Mouse (Mus musculus) MEL (cell line): ENCODE data around the gene Fuk. TPM values are rescaled to one million over a fixed set of nuclear protein-coding genes. Genes with fewer than 3 reads are reported as not detected.
"Not testable (repeated sequence)": the region's sequence is repeated elsewhere in the genome, so short reads cannot be mapped to it uniquely, and the experiment has no call there.

Experiments
- DNase-seq: peaks from one replicate; pipeline ENCODE4 v3.0.0; 2011; ENCODE audit warnings: low read depth, low spot score
- H3K27ac ChIP-seq: 2 replicates; pipeline ENCODE4 v1.5.1; 2012; ENCODE audit warnings: low read depth, mild to moderate bottlenecking, control low read depth, low read length, moderate library complexity; ENCODE audit not compliant: control insufficient read depth
- H3K27me3 ChIP-seq, 2 experiments: fragments of 150-350 bp in 1 of 2; sonication (generic) in 1 of 2; 2 replicates each; pipeline ENCODE4 v1.6.1; 2012; ENCODE audit warnings: low read length in 2 of 2, mild to moderate bottlenecking in 2 of 2, improper control_type of control experiment in 1 of 2, moderate library complexity in 1 of 2; ENCODE audit not compliant: insufficient read depth in 2 of 2, control insufficient read depth in 1 of 2
- H3K36me3 ChIP-seq, 2 experiments: 2 replicates each; pipeline ENCODE4 v1.6.1; 2012 to 2014; ENCODE audit warnings: low read length in 2 of 2, improper control_type of control experiment in 1 of 2, inconsistent platforms in 1 of 2, mild to moderate bottlenecking in 1 of 2; ENCODE audit not compliant: insufficient read depth in 2 of 2, control insufficient read depth in 1 of 2
- H3K4me1 ChIP-seq, 2 experiments: fragments of 150-350 bp in 1 of 2; sonication (generic) in 1 of 2; 2 replicates each; pipeline ENCODE4 v1.6.1; 2012; ENCODE audit warnings: low read length in 2 of 2, improper control_type of control experiment in 1 of 2, mild to moderate bottlenecking in 1 of 2; ENCODE audit not compliant: insufficient read depth in 2 of 2, control insufficient read depth in 1 of 2
- H3K4me3 ChIP-seq, 2 experiments: fragments of 150-350 bp in 1 of 2; sonication (generic) in 1 of 2; 2 replicates each; pipeline ENCODE4 v1.5.1; 2012; ENCODE audit warnings: low read depth in 2 of 2, low read length in 2 of 2, mild to moderate bottlenecking in 2 of 2, moderate library complexity in 2 of 2, control low read depth in 1 of 2, improper control_type of control experiment in 1 of 2; ENCODE audit not compliant: control insufficient read depth in 1 of 2, insufficient read depth in 1 of 2
- H3K79me2 ChIP-seq: 2 replicates; pipeline ENCODE4 v1.6.1; 2012; ENCODE audit warnings: mild to moderate bottlenecking, low read length, moderate library complexity; ENCODE audit not compliant: control insufficient read depth, poor library complexity, insufficient read depth
- H3K9ac ChIP-seq: 2 replicates; pipeline ENCODE4 v1.6.1; 2012; ENCODE audit warnings: low read depth, mild to moderate bottlenecking, control low read depth, low read length, moderate library complexity; ENCODE audit not compliant: control insufficient read depth, poor library complexity, severe bottlenecking
- H3K9me3 ChIP-seq: fragments of 150-350 bp; sonication (generic); replicated peaks from 2 replicates; pipeline ENCODE4 v1.6.1; 2012; ENCODE audit warnings: mild to moderate bottlenecking, low read length, improper control_type of control experiment, moderate library complexity; ENCODE audit not compliant: insufficient read depth
- CHD1 ChIP-seq: IDR thresholded peaks from 2 replicates; pipeline ENCODE4 v1.6.1; 2012; ENCODE audit warnings: low read depth, mild to moderate bottlenecking, inconsistent platforms, low read length, improper control_type of control experiment
- CTCF ChIP-seq, 3 experiments: IDR thresholded peaks in 2 of 3; conservative IDR thresholded peaks in 1 of 3; 2 replicates each; pipeline ENCODE4 v1.5.1; 2011 to 2012; ENCODE audit warnings: low read length in 3 of 3, low read depth in 2 of 3, mild to moderate bottlenecking in 2 of 3, improper control_type of control experiment in 1 of 3, inconsistent platforms in 1 of 3, mixed read lengths in 1 of 3, moderate library complexity in 1 of 3; ENCODE audit not compliant: control insufficient read depth in 1 of 3, insufficient read depth in 1 of 3, poor library complexity in 1 of 3, severe bottlenecking in 1 of 3
- JUND ChIP-seq: IDR thresholded peaks from 2 replicates; pipeline ENCODE4 v1.6.1; 2011; ENCODE audit warnings: low read depth, mild to moderate bottlenecking, improper control_type of control experiment, low read length
- MAFK ChIP-seq: IDR thresholded peaks from 2 replicates; pipeline ENCODE4 v1.6.1; 2011; ENCODE audit warnings: low read depth, mild to moderate bottlenecking, low read length, improper control_type of control experiment, borderline replicate concordance
- MEF2A ChIP-seq: IDR thresholded peaks from 2 replicates; pipeline ENCODE4 v1.6.1; 2014; ENCODE audit warnings: low read depth, mild to moderate bottlenecking, inconsistent platforms, low read length, improper control_type of control experiment; ENCODE audit not compliant: poor library complexity, insufficient replicate concordance, severe bottlenecking; ENCODE audit errors: extremely low read depth
- NRF1 ChIP-seq: IDR thresholded peaks from 2 replicates; pipeline ENCODE4 v1.6.1; 2014; ENCODE audit warnings: low read depth, mild to moderate bottlenecking, inconsistent platforms, low read length, improper control_type of control experiment, moderate library complexity; ENCODE audit not compliant: poor library complexity, insufficient read depth, severe bottlenecking
- RAD21 ChIP-seq: IDR thresholded peaks from 2 replicates; pipeline ENCODE4 v1.6.1; 2011; ENCODE audit warnings: mild to moderate bottlenecking, low read depth, low read length, improper control_type of control experiment
- RCOR1 ChIP-seq: IDR thresholded peaks from 2 replicates; pipeline ENCODE4 v1.6.1; 2012; ENCODE audit warnings: low read depth, mild to moderate bottlenecking, inconsistent platforms, low read length, improper control_type of control experiment
- SIN3A ChIP-seq: IDR thresholded peaks from 2 replicates; pipeline ENCODE4 v1.6.1; 2012; ENCODE audit warnings: low read length, improper control_type of control experiment, inconsistent platforms
- ZNF384 ChIP-seq: IDR thresholded peaks from 2 replicates; pipeline ENCODE4 v1.6.1; 2012; ENCODE audit warnings: low read depth, mild to moderate bottlenecking, inconsistent platforms, low read length, improper control_type of control experiment
- polyA plus RNA-seq, 2 experiments: library from polyadenylated mRNA; stranded (reverse) in 1 of 2; unstranded in 1 of 2; fragments of >175 nt in 1 of 2; fragments of >200 nt in 1 of 2; gene quantifications; 2 replicates each; pipeline versions ENCODE4 v1.2.1 to v1.2.4; 2012; ENCODE audit warnings: low replicate concordance in 2 of 2, low read depth in 1 of 2; ENCODE audit not compliant: insufficient read length in 2 of 2, insufficient read depth in 1 of 2, missing spikeins in 1 of 2
- total RNA-seq: library from RNA; depleted of rRNA; stranded (reverse); fragments of 300-350 nt; gene quantifications from 2 replicates; pipeline ENCODE4 v1.2.3, GENCODE M21; 2012

Gene Fuk
- total and polyA plus RNA-seq, 3 experiments = 9.1 to 10.6 TPM; not detected in 1

DNA sequence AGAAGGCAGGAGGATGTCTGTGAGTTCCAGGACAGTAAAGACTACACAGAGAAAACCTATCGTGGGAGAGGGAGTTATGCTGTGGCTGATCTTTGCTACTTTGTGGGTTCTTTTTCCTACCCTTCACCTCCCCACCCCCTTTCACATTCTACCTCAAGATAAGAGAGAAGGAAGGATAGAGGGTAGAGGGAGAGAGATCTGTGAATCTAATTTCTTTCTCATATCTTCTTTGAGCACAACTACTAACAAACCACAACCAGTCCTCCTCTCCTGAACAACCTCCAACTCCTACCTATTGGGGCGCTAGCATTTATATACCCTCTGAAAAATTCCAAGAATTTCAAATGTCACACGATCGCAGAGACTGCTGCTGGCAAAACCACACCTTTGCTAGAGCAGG lies 24.4 kb downstream of the Fuk start (continued):
- no peak for TF ChIP-seq ZNF384

DNA sequence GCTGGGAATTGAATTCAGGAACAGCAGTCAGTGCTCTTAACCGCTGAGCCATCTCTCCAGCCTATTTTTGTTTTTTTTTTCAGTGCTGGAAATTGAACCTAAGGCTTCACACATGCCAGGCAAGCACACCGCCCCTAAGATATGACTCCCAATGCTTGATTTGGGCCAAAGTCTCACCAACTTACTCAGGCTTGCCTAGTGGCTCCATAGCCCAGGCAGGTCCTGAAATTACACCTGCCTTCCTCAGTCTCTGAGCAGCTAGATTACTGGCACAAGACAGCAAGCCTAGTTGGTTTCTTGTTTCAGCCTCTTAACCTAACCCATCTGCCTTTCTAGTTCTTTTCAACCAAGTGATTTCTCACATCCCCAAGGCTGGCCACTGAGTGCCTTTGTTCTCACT lies 31.8 kb downstream of the Fuk start:
- H3K79me2 ChIP-seq = no peaks in the 10 kb centered on the region
- peaks cover 5 to 15% of the 10 kb centered on the region in 2 experiments for H3K36me3 ChIP-seq
- H3K27me3 ChIP-seq = no peaks in the 10 kb centered on the region
- H3K4me1 ChIP-seq = peaks cover 2 to 3% of the 10 kb centered on the region in 2 experiments; a peak in 1 of 4 replicates
- no peak overlapping the region for H3K9ac ChIP-seq
- no peak for TF ChIP-seq NRF1
- no peak for TF ChIP-seq CTCF (IDR thresholded peaks at IDR 0.05 in 2 of 3, conservative IDR thresholded peaks at IDR 0.05 in 1 of 3; ENCODE audit: control insufficient read depth in 1 of 3, insufficient read depth in 1 of 3, low read depth in 2 of 3, low read length in 3 of 3, poor library complexity in 1 of 3, severe bottlenecking in 1 of 3)
- no peak for TF ChIP-seq SIN3A
- no peak for TF ChIP-seq RCOR1
- TF ChIP-seq RAD21 = no peak
- no peak for TF ChIP-seq MAFK
- no peak for TF ChIP-seq CHD1
- no peak for TF ChIP-seq MEF2A
- TF ChIP-seq JUND = no peak
- no peak overlapping the region for H3K27ac ChIP-seq
- H3K4me3 ChIP-seq = no peak overlapping the region
- no peaks in the 10 kb centered on the region for H3K9me3 ChIP-seq
- no peak for DNase-seq

DNA sequence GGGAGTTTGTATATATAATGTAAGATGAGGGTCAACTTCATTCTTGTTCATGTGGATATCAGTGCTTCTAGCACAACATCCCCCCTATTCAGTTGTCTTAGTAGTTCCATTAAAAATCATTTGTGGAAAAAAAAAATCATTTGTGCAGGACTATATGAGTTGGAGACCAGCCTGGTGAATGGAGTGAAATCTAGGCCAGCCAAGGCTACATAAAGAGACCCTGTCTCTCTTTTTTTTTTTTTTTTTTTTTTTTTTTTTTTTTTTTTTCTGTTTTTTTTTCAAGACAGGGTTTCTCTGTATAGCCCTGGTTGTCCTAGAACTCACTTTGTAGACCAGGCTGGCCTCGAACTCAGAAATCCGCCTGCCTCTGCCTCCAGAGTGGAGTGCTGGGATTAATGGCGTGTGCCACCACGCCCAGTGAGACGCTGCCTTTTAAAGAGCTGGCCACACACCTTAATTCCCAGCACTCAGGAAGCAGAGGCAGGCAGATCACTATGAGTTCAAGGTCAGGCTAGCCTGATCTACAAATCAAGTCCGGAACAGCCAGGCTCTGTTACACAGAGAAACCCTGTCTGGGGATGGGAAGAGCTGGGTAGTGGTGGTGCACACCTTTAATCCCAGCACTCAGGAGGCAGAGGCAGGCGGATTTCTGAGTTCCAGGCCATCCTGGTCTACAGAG lies 40.8 kb downstream of the Fuk start:
- not testable (repeated sequence) for H3K9me3 ChIP-seq, H3K27ac ChIP-seq, H3K4me3 ChIP-seq, H3K9ac ChIP-seq, H3K79me2 ChIP-seq, DNase-seq, H3K4me1 ChIP-seq, H3K27me3 ChIP-seq
- 0 out of 2 replicates have a peak, but pooled peaks have one; percentile 43 for TF ChIP-seq ZNF384
- peaks cover 0 to 24% of the 10 kb centered on the region in 2 experiments; a peak in 2 of 4 replicates for H3K36me3 ChIP-seq
